In genomic region chr3:144162156-144162555, GRCm38 (mm10) we compare ENCODE assay signal across 30 mouse cellular contexts. TPM values are rescaled to one million over a fixed set of nuclear protein-coding genes. Genes with fewer than 3 reads are reported as not detected.
DNase-seq lines count a peak whose midpoint lies in the region; ATAC-seq and TF ChIP-seq lines count a peak whose summit lies in the region.
"Had no signal": no experiment of that assay in that cellular context is flagged by ENCODE, and none has a peak within 500 bp of the region (broad histone marks: within the 10 kb centered on the region; RNA-seq: fewer than 3 reads in every experiment).

No protein-coding gene starts in this region.

- no peak for ATAC-seq in heart, embryonic 11.5 days (replicated peaks; ENCODE audit: insufficient number of reproducible peaks, low FRiP score, low TSS enrichment)
- ATAC-seq in heart, embryonic 16.5 days (replicated peaks; ENCODE audit: extremely low read depth, insufficient read depth, low FRiP score), result no peak
- no peak for ATAC-seq in midbrain, embryonic 14.5 days (ENCODE audit: low FRiP score, low TSS enrichment)
- ATAC-seq in midbrain, postnatal 0 days (ENCODE audit: low FRiP score), result no peak
- ATAC-seq: activated CD4-positive, CD25-positive, alpha-beta regulatory T cell, adult 4 months; CD4-positive, CD25-positive, alpha-beta regulatory T cell, adult 4 months; forebrain, embryonic 13.5 days; hindbrain, embryonic 16.5 days; midbrain, embryonic 16.5 days had no signal

- WGBS in heart, embryonic 11.5 days (ENCODE audit: insufficient replicate concordance), result 11% methylated on average over 8 of the region's 8 CpGs
- WGBS in heart, embryonic 16.5 days, result 21% methylated on average over 8 of the region's 8 CpGs
- WGBS in midbrain, embryonic 14.5 days, result 53% methylated on average over 8 of the region's 8 CpGs
- WGBS in midbrain, postnatal 0 days, result 43% methylated on average over 8 of the region's 8 CpGs

- no peak overlapping the region for H3K9ac ChIP-seq in heart, embryonic 11.5 days (ENCODE audit: low read depth, low read length)
- no peak overlapping the region for H3K9ac ChIP-seq in heart, embryonic 16.5 days (ENCODE audit: low read length)
- no peak overlapping the region for H3K9ac ChIP-seq in midbrain, embryonic 14.5 days (replicated peaks; ENCODE audit: low read length)
- no peak overlapping the region for H3K9ac ChIP-seq in midbrain, postnatal 0 days (replicated peaks; ENCODE audit: low read length, poor library complexity, severe bottlenecking)
- H3K9ac ChIP-seq: embryonic facial prominence, embryonic 15.5 days; forebrain, embryonic 13.5 days; limb, embryonic 15.5 days; liver, embryonic 14.5 days; neural tube, embryonic 12.5 days had no signal

- no peaks in the 10 kb centered on the region for H3K36me3 ChIP-seq in heart, embryonic 11.5 days (ENCODE audit: control insufficient read depth, insufficient read depth, low read length)
- H3K36me3 ChIP-seq in heart, embryonic 16.5 days (ENCODE audit: control insufficient read depth, insufficient read depth), result no peaks in the 10 kb centered on the region
- no peaks in the 10 kb centered on the region for H3K36me3 ChIP-seq in midbrain, embryonic 14.5 days (ENCODE audit: control insufficient read depth, insufficient read depth, low read length)
- no peaks in the 10 kb centered on the region for H3K36me3 ChIP-seq in midbrain, postnatal 0 days (ENCODE audit: insufficient read depth, low read length)
- H3K36me3 ChIP-seq: embryonic facial prominence, embryonic 15.5 days; limb, embryonic 15.5 days; neural tube, embryonic 12.5 days had no signal

- no peak for DNase-seq in heart, adult 11 months
- DNase-seq in heart, postnatal 4 days, result no peak
- DNase-seq in midbrain, embryonic 14.5 days, result peak; percentile 13
- DNase-seq in midbrain, postnatal 0 days (ENCODE audit: low spot score), result no peak
- DNase-seq in retina, postnatal 1 day, result peak; percentile 65
- DNase-seq in adrenal gland, postnatal 10 days, result no peak
- DNase-seq: adrenal gland, adult 2 months; cerebellum, adult 2 months; cerebellum, postnatal 14 days; gastrocnemius, postnatal 14 days; kidney, adult 9 months; kidney, postnatal 10 days; layer of hippocampus, postnatal 36 days; left cerebral cortex, postnatal 4 days; lung, adult 2 months; lung, postnatal 10 days; right cerebral cortex, postnatal 14 days had no signal

- no peaks in the 10 kb centered on the region for H3K27me3 ChIP-seq in heart, embryonic 11.5 days (ENCODE audit: control insufficient read depth, insufficient read depth, low read length)
- no peaks in the 10 kb centered on the region for H3K27me3 ChIP-seq in heart, embryonic 16.5 days (ENCODE audit: control insufficient read depth, insufficient read depth, low read length)
- H3K27me3 ChIP-seq in midbrain, embryonic 14.5 days (ENCODE audit: control insufficient read depth, insufficient read depth, low read length), result no peaks in the 10 kb centered on the region
- H3K27me3 ChIP-seq in midbrain, postnatal 0 days (ENCODE audit: insufficient read depth, low read length), result no peaks in the 10 kb centered on the region
- H3K27me3 ChIP-seq: embryonic facial prominence, embryonic 15.5 days; limb, embryonic 15.5 days; neural tube, embryonic 12.5 days had no signal

- H3K4me3 ChIP-seq in heart, embryonic 11.5 days (ENCODE audit: low read depth, low read length), result no peak overlapping the region
- H3K4me3 ChIP-seq in heart, embryonic 16.5 days (ENCODE audit: low read length), result no peak overlapping the region
- no peak overlapping the region for H3K4me3 ChIP-seq in midbrain, embryonic 14.5 days (replicated peaks; ENCODE audit: low read depth, low read length)
- H3K4me3 ChIP-seq in midbrain, postnatal 0 days (ENCODE audit: low read depth, low read length), result no peak overlapping the region
- H3K4me3 ChIP-seq: embryonic facial prominence, embryonic 15.5 days; forebrain, embryonic 13.5 days; limb, embryonic 15.5 days; myocyte; neural tube, embryonic 12.5 days had no signal

- TF ChIP-seq CTCF in midbrain, postnatal 0 days (IDR thresholded peaks at IDR 0.05), result no peak

- no peaks in the 10 kb centered on the region for H3K4me1 ChIP-seq in heart, embryonic 11.5 days (ENCODE audit: control insufficient read depth, insufficient read depth, low read length)
- peaks cover 14% of the 10 kb centered on the region for H3K4me1 ChIP-seq in heart, embryonic 16.5 days (ENCODE audit: control insufficient read depth, insufficient read depth, low read length)
- no peaks in the 10 kb centered on the region for H3K4me1 ChIP-seq in midbrain, embryonic 14.5 days (ENCODE audit: control insufficient read depth, insufficient read depth, low read length)
- no peaks in the 10 kb centered on the region for H3K4me1 ChIP-seq in midbrain, postnatal 0 days (ENCODE audit: insufficient read depth, low read length)
- H3K4me1 ChIP-seq: neural tube, embryonic 12.5 days had no signal

- no peak overlapping the region for H3K27ac ChIP-seq in heart, embryonic 11.5 days (ENCODE audit: low read depth, low read length)
- no peak overlapping the region for H3K27ac ChIP-seq in heart, embryonic 16.5 days (ENCODE audit: low read length)
- H3K27ac ChIP-seq in midbrain, embryonic 14.5 days (replicated peaks; ENCODE audit: low read depth, low read length), result no peak overlapping the region
- no peak overlapping the region for H3K27ac ChIP-seq in midbrain, postnatal 0 days (ENCODE audit: low read depth, low read length)
- H3K27ac ChIP-seq: embryonic facial prominence, embryonic 15.5 days; forebrain, embryonic 13.5 days; limb, embryonic 15.5 days; liver, embryonic 14.5 days; macrophage; neural tube, embryonic 12.5 days had no signal

- H3K4me2 ChIP-seq in heart, embryonic 11.5 days, result peak overlapping the region; percentile 38
- H3K4me2 ChIP-seq in heart, embryonic 16.5 days (ENCODE audit: low read depth, low read length), result peak overlapping the region; percentile 17; the same call in 1 of the 2 replicates
- H3K4me2 ChIP-seq in midbrain, embryonic 14.5 days (ENCODE audit: low read length), result no peak overlapping the region
- no peak overlapping the region for H3K4me2 ChIP-seq in midbrain, postnatal 0 days (ENCODE audit: low read depth, low read length, poor library complexity, severe bottlenecking)
- H3K4me2 ChIP-seq: embryonic facial prominence, embryonic 15.5 days; forebrain, embryonic 13.5 days; limb, embryonic 15.5 days; neural tube, embryonic 12.5 days had no signal

- H3K9me3 ChIP-seq in heart, embryonic 11.5 days (replicated peaks; ENCODE audit: control insufficient read depth, low read length), result no peaks in the 10 kb centered on the region
- no peaks in the 10 kb centered on the region for H3K9me3 ChIP-seq in heart, embryonic 16.5 days (replicated peaks; ENCODE audit: control insufficient read depth, low read length)
- H3K9me3 ChIP-seq in midbrain, embryonic 14.5 days (ENCODE audit: control insufficient read depth, low read length), result no peaks in the 10 kb centered on the region
- no peaks in the 10 kb centered on the region for H3K9me3 ChIP-seq in midbrain, postnatal 0 days (ENCODE audit: low read length)
- H3K9me3 ChIP-seq: embryonic facial prominence, embryonic 15.5 days; forebrain, embryonic 13.5 days; limb, embryonic 15.5 days; neural tube, embryonic 12.5 days had no signal

RNA-seq across cellular contexts. Expression of gene Lmo4, which starts 42.9 kb away (rescaled TPM):
- polyA plus RNA-seq in heart, embryonic 11.5 days (2014; fragmentation: Nextera tagmentation; extraction: Ambion mirVana), result 53.4 and 54.4 TPM in 2 replicates
- 45.3 and 46.8 TPM in 2 replicates for polyA plus RNA-seq in heart, embryonic 16.5 days (2015; fragmentation: Nextera tagmentation; extraction: Ambion mirVana)
- 10 to 100 TPM; 46.8 to 51.0 TPM for total RNA-seq in heart, postnatal 4 days (2021)
- 67.5 and 87.9 TPM in 2 replicates for polyA plus RNA-seq in midbrain, embryonic 14.5 days (2014; fragmentation: Nextera tagmentation; extraction: Ambion mirVana)
- total RNA-seq in midbrain, postnatal 0 days (2014; rRNA removed), result 113 and 139 TPM in 2 replicates
- polyA plus RNA-seq in midbrain, postnatal 0 days (2015; fragmentation: Nextera tagmentation; extraction: Ambion mirVana), result 75.2 and 77.9 TPM in 2 replicates
- 10 to 100 TPM; 63.1 to 65.6 TPM for total RNA-seq in adrenal gland, postnatal 10 days (2021)

Comparison
In these comparisons a context has a peak if more than half of its experiments do, and no peak if none do; other contexts are left out.
1. DNase-seq: peak in midbrain, embryonic 14.5 days (single experiment) and retina, postnatal 1 day (single experiment); none in heart, adult 11 months (single experiment), heart, postnatal 4 days (single experiment), midbrain, postnatal 0 days (single experiment) and adrenal gland, postnatal 10 days (single experiment).
2. H3K4me2 ChIP-seq: peak in heart, embryonic 11.5 days (single experiment) and heart, embryonic 16.5 days (single experiment); none in midbrain, embryonic 14.5 days (single experiment) and midbrain, postnatal 0 days (single experiment).